Mouse (Mus musculus) limb, embryonic 15.5 days (tissue): Measurements from ENCODE around the gene Syt15. TPM values are rescaled to one million over a fixed set of nuclear protein-coding genes. Genes with fewer than 3 reads are reported as not detected.
"Not testable (repeated sequence)": the region's sequence is repeated elsewhere in the genome, so short reads cannot be mapped to it uniquely, and the experiment has no call there.

Experiments used
- ATAC-seq: fragments of 200-750 bp; cut with Nextera tagmentation; 2 replicates; pipeline ENCODE4 v1.8.0; 2017; ENCODE audit warnings: low read depth, moderate TSS enrichment; ENCODE audit not compliant: insufficient number of reproducible peaks, low FRiP score, low TSS enrichment
- H3K27ac ChIP-seq: fragments of 300-500 bp; sonication (generic); 2 replicates; pipeline ENCODE4 v1.5.1; 2015; ENCODE audit warnings: moderate library complexity, mild to moderate bottlenecking, inconsistent platforms
- H3K27me3 ChIP-seq: fragments of 300-500 bp; sonication (generic); 2 replicates; pipeline ENCODE4 v1.6.1; 2015; ENCODE audit warnings: inconsistent platforms
- H3K36me3 ChIP-seq: fragments of 300-500 bp; sonication (generic); 2 replicates; pipeline ENCODE4 v1.6.1; 2015; ENCODE audit warnings: inconsistent platforms
- H3K4me1 ChIP-seq: fragments of 300-500 bp; sonication (generic); 2 replicates; pipeline ENCODE4 v1.6.1; 2015; ENCODE audit warnings: inconsistent platforms
- H3K4me2 ChIP-seq: fragments of 300-500 bp; sonication (generic); 2 replicates; pipeline ENCODE4 v1.6.1; 2015; ENCODE audit warnings: mild to moderate bottlenecking, inconsistent platforms
- H3K4me3 ChIP-seq: fragments of 300-500 bp; sonication (generic); 2 replicates; pipeline ENCODE4 v1.5.1; 2015; ENCODE audit warnings: mild to moderate bottlenecking, inconsistent platforms
- H3K9ac ChIP-seq: fragments of 300-500 bp; sonication (generic); 2 replicates; pipeline ENCODE4 v1.6.1; 2015; ENCODE audit warnings: inconsistent platforms
- H3K9me3 ChIP-seq: fragments of 300-500 bp; sonication (generic); 2 replicates; pipeline ENCODE4 v1.6.1; 2016; ENCODE audit warnings: inconsistent platforms
- WGBS: fragments of 180-500 bp; shearing (Covaris S2); methylation state at CpG from one replicate; pipeline ENCODE4 v1.1.7; 2015; 5-methylcytosine and 5-hydroxymethylcytosine counted together
- polyA plus RNA-seq: library from polyadenylated mRNA; unstranded; fragments of >200 nt; fragmentation: Nextera tagmentation; extraction: Ambion mirVana; gene quantifications from 2 replicates; pipeline ENCODE4 v1.2.1, GENCODE M21; 2015

Syt15 gene
- polyA plus RNA-seq, 1 experiment from 2014 or later, result 0.82 TPM

GRCm38 (mm10) chr14:34232340-34232739 is 12.9 kb downstream of the Syt15 start:
- Histone ChIP-seq H3K27ac (no peak overlapping the region), H3K4me1 (peaks cover 5% of the 10 kb centered on the region; the same call in 1 of the 2 replicates), H3K4me3 (no peak overlapping the region), H3K27me3 (no peaks in the 10 kb centered on the region), H3K9ac (no peak overlapping the region), H3K4me2 (no peak overlapping the region), H3K36me3 (peaks cover 7% of the 10 kb centered on the region; the same call in 1 of the 2 replicates), H3K9me3 (no peaks in the 10 kb centered on the region)
- ATAC-seq, result no peak
- 49% methylated on average over 7 of the region's 7 CpGs for WGBS

GRCm38 (mm10) chr14:34232866-34233680 is 13.7 kb downstream of the Syt15 start:
- no peaks in the 10 kb centered on the region for H3K27me3 ChIP-seq
- H3K4me2 ChIP-seq, result no peak overlapping the region
- ATAC-seq, result no peak
- WGBS, result 78% methylated on average over 9 of the region's 9 CpGs
- H3K4me3 ChIP-seq, result no peak overlapping the region
- H3K36me3 ChIP-seq, result peaks cover 7% of the 10 kb centered on the region; the same call in 1 of the 2 replicates
- no peak overlapping the region for H3K27ac ChIP-seq
- H3K4me1 ChIP-seq, result peaks cover 5% of the 10 kb centered on the region; the same call in 1 of the 2 replicates
- H3K9ac ChIP-seq, result no peak overlapping the region
- no peaks in the 10 kb centered on the region for H3K9me3 ChIP-seq

- Histone ChIP-seq H3K4me2 (no peak overlapping the region), H3K4me1 (peaks cover 5% of the 10 kb centered on the region; the same call in 1 of the 2 replicates), H3K9me3 (no peaks in the 10 kb centered on the region), H3K36me3 (peaks cover 11% of the 10 kb centered on the region; the same call in 1 of the 2 replicates), H3K27ac (no peak overlapping the region), H3K27me3 (no peaks in the 10 kb centered on the region), H3K9ac (no peak overlapping the region), H3K4me3 (no peak overlapping the region)
- 66% methylated on average over 4 of the region's 4 CpGs for WGBS
- no peak for ATAC-seq
Observed at GRCm38 (mm10) chr14:34233846-34234245, 14.5 kb downstream of the Syt15 start.

GRCm38 (mm10) chr14:34234630-34235380 is 15.4 kb downstream of the Syt15 start:
- H3K9ac ChIP-seq, result no peak overlapping the region

GRCm38 (mm10) chr14:34240263-34240662 is 20.9 kb downstream of the Syt15 start:
- Histone ChIP-seq H3K27ac (no peak overlapping the region), H3K9ac (no peak overlapping the region), H3K4me1 (no peaks in the 10 kb centered on the region), H3K36me3 (peaks cover 11% of the 10 kb centered on the region; the same call in 1 of the 2 replicates), H3K4me3 (no peak overlapping the region), H3K27me3 (no peaks in the 10 kb centered on the region), H3K4me2 (no peak overlapping the region), H3K9me3 (no peaks in the 10 kb centered on the region)
- 83% methylated on average over 10 of the region's 10 CpGs for WGBS
- no peak for ATAC-seq

More at GRCm38 (mm10) chr14:34234630-34235380, 15.4 kb downstream of the Syt15 start:
- 5% methylated on average over 16 of the region's 16 CpGs for WGBS
- Histone ChIP-seq H3K4me3 (peak overlapping the region; percentile 23), H3K4me2 (peak overlapping the region; percentile 43), H3K27me3 (no peaks in the 10 kb centered on the region), H3K9me3 (no peaks in the 10 kb centered on the region), H3K27ac (no peak overlapping the region), H3K4me1 (peaks cover 5% of the 10 kb centered on the region; the same call in 1 of the 2 replicates), H3K36me3 (peaks cover 11% of the 10 kb centered on the region; the same call in 1 of the 2 replicates)
- ATAC-seq, result peak; percentile 87

- no peak overlapping the region for H3K27ac ChIP-seq
- no peak overlapping the region for H3K4me2 ChIP-seq
- H3K4me3 ChIP-seq, result no peak overlapping the region
- no peak for ATAC-seq
- no peaks in the 10 kb centered on the region for H3K27me3 ChIP-seq
- peaks cover 7% of the 10 kb centered on the region; the same call in 1 of the 2 replicates for H3K36me3 ChIP-seq
- no peaks in the 10 kb centered on the region for H3K4me1 ChIP-seq
- 82% methylated on average over 6 of the region's 6 CpGs for WGBS
- no peaks in the 10 kb centered on the region for H3K9me3 ChIP-seq
- H3K9ac ChIP-seq, result no peak overlapping the region
Observed at GRCm38 (mm10) chr14:34240676-34241075, 21.3 kb downstream of the Syt15 start.

- H3K36me3 ChIP-seq, result 0 out of 2 replicates have a peak, but pooled peaks cover 2% of the 10 kb centered on the region
- H3K4me1 ChIP-seq, result no peaks in the 10 kb centered on the region
- H3K27me3 ChIP-seq, result no peaks in the 10 kb centered on the region
- WGBS, result 63% methylated on average over 5 of the region's 6 CpGs
- H3K9me3 ChIP-seq, result no peaks in the 10 kb centered on the region
- no peak overlapping the region for H3K4me2 ChIP-seq
- no peak overlapping the region for H3K27ac ChIP-seq
- no peak overlapping the region for H3K9ac ChIP-seq
- no peak for ATAC-seq
- no peak overlapping the region for H3K4me3 ChIP-seq
Observed at GRCm38 (mm10) chr14:34252470-34253145, 33.2 kb downstream of the Syt15 start.

GRCm38 (mm10) chr14:34253261-34253660 is 33.9 kb downstream of the Syt15 start:
- 84% methylated on average over 4 of the region's 4 CpGs for WGBS
- no peaks in the 10 kb centered on the region for H3K4me1 ChIP-seq
- no peak for ATAC-seq
- H3K4me2 ChIP-seq, result no peak overlapping the region
- H3K9me3 ChIP-seq, result no peaks in the 10 kb centered on the region
- H3K27me3 ChIP-seq, result no peaks in the 10 kb centered on the region
- no peak overlapping the region for H3K4me3 ChIP-seq
- no peak overlapping the region for H3K9ac ChIP-seq
- H3K27ac ChIP-seq, result no peak overlapping the region
- 0 out of 2 replicates have a peak, but pooled peaks cover 2% of the 10 kb centered on the region for H3K36me3 ChIP-seq

- 74% methylated on average over 3 of the region's 3 CpGs for WGBS
- not testable (repeated sequence) for ATAC-seq, H3K36me3 ChIP-seq, H3K27me3 ChIP-seq, H3K9me3 ChIP-seq, H3K4me3 ChIP-seq, H3K9ac ChIP-seq, H3K4me2 ChIP-seq, H3K4me1 ChIP-seq, H3K27ac ChIP-seq
Observed at GRCm38 (mm10) chr14:34258525-34258924, 39.1 kb downstream of the Syt15 start.

- Histone ChIP-seq H3K4me3 (no peak overlapping the region), H3K36me3 (no peaks in the 10 kb centered on the region), H3K27ac (no peak overlapping the region), H3K4me1 (no peaks in the 10 kb centered on the region), H3K9ac (no peak overlapping the region), H3K4me2 (no peak overlapping the region), H3K27me3 (no peaks in the 10 kb centered on the region), H3K9me3 (no peaks in the 10 kb centered on the region)
- WGBS, result 73% methylated on average over 9 of the region's 9 CpGs
- no peak for ATAC-seq
Observed at GRCm38 (mm10) chr14:34268046-34268445, 48.7 kb downstream of the Syt15 start.

- no peaks in the 10 kb centered on the region for H3K27me3 ChIP-seq
- WGBS, result 43% methylated on average over 2 of the region's 2 CpGs
- no peak for ATAC-seq
Observed at GRCm38 (mm10) chr14:34273280-34273679, 53.9 kb downstream of the Syt15 start.

More at GRCm38 (mm10) chr14:34273280-34273679, 53.9 kb downstream of the Syt15 start:
- Histone ChIP-seq H3K27ac (no peak overlapping the region), H3K4me3 (no peak overlapping the region), H3K4me2 (no peak overlapping the region), H3K9ac (no peak overlapping the region), H3K4me1 (no peaks in the 10 kb centered on the region), H3K9me3 (no peaks in the 10 kb centered on the region), H3K36me3 (no peaks in the 10 kb centered on the region)
